Mouse (Mus musculus) MEL (cell line): ENCODE measurements around the gene Wfikkn2. TPM values are rescaled to one million over a fixed set of nuclear protein-coding genes. Genes with fewer than 3 reads are reported as not detected.

ENCODE experiments used
- DNase-seq: peaks from one replicate; pipeline ENCODE4 v3.0.0; 2011; ENCODE audit warnings: low read depth, low spot score
- H3K27ac ChIP-seq: 2 replicates; pipeline ENCODE4 v1.5.1; 2012; ENCODE audit warnings: low read depth, mild to moderate bottlenecking, control low read depth, low read length, moderate library complexity; ENCODE audit not compliant: control insufficient read depth
- H3K27me3 ChIP-seq, 2 experiments: fragments of 150-350 bp in 1 of 2; sonication (generic) in 1 of 2; 2 replicates each; pipeline ENCODE4 v1.6.1; 2012; ENCODE audit warnings: low read length in 2 of 2, mild to moderate bottlenecking in 2 of 2, improper control_type of control experiment in 1 of 2, moderate library complexity in 1 of 2; ENCODE audit not compliant: insufficient read depth in 2 of 2, control insufficient read depth in 1 of 2
- H3K36me3 ChIP-seq, 2 experiments: 2 replicates each; pipeline ENCODE4 v1.6.1; 2012 to 2014; ENCODE audit warnings: low read length in 2 of 2, improper control_type of control experiment in 1 of 2, inconsistent platforms in 1 of 2, mild to moderate bottlenecking in 1 of 2; ENCODE audit not compliant: insufficient read depth in 2 of 2, control insufficient read depth in 1 of 2
- H3K4me1 ChIP-seq, 2 experiments: fragments of 150-350 bp in 1 of 2; sonication (generic) in 1 of 2; 2 replicates each; pipeline ENCODE4 v1.6.1; 2012; ENCODE audit warnings: low read length in 2 of 2, improper control_type of control experiment in 1 of 2, mild to moderate bottlenecking in 1 of 2; ENCODE audit not compliant: insufficient read depth in 2 of 2, control insufficient read depth in 1 of 2
- H3K4me3 ChIP-seq, 2 experiments: fragments of 150-350 bp in 1 of 2; sonication (generic) in 1 of 2; 2 replicates each; pipeline ENCODE4 v1.5.1; 2012; ENCODE audit warnings: low read depth in 2 of 2, low read length in 2 of 2, mild to moderate bottlenecking in 2 of 2, moderate library complexity in 2 of 2, control low read depth in 1 of 2, improper control_type of control experiment in 1 of 2; ENCODE audit not compliant: control insufficient read depth in 1 of 2, insufficient read depth in 1 of 2
- H3K79me2 ChIP-seq: 2 replicates; pipeline ENCODE4 v1.6.1; 2012; ENCODE audit warnings: mild to moderate bottlenecking, low read length, moderate library complexity; ENCODE audit not compliant: control insufficient read depth, poor library complexity, insufficient read depth
- H3K9ac ChIP-seq: 2 replicates; pipeline ENCODE4 v1.6.1; 2012; ENCODE audit warnings: low read depth, mild to moderate bottlenecking, control low read depth, low read length, moderate library complexity; ENCODE audit not compliant: control insufficient read depth, poor library complexity, severe bottlenecking
- H3K9me3 ChIP-seq: fragments of 150-350 bp; sonication (generic); replicated peaks from 2 replicates; pipeline ENCODE4 v1.6.1; 2012; ENCODE audit warnings: mild to moderate bottlenecking, low read length, improper control_type of control experiment, moderate library complexity; ENCODE audit not compliant: insufficient read depth
- BHLHE40 ChIP-seq: IDR thresholded peaks from 2 replicates; pipeline ENCODE4 v1.6.1; 2012; ENCODE audit warnings: low read depth, mild to moderate bottlenecking, inconsistent platforms, low read length, improper control_type of control experiment, borderline replicate concordance
- CHD1 ChIP-seq: IDR thresholded peaks from 2 replicates; pipeline ENCODE4 v1.6.1; 2012; ENCODE audit warnings: low read depth, mild to moderate bottlenecking, inconsistent platforms, low read length, improper control_type of control experiment
- CTCF ChIP-seq, 3 experiments: IDR thresholded peaks in 2 of 3; conservative IDR thresholded peaks in 1 of 3; 2 replicates each; pipeline ENCODE4 v1.5.1; 2011 to 2012; ENCODE audit warnings: low read length in 3 of 3, low read depth in 2 of 3, mild to moderate bottlenecking in 2 of 3, improper control_type of control experiment in 1 of 3, inconsistent platforms in 1 of 3, mixed read lengths in 1 of 3, moderate library complexity in 1 of 3; ENCODE audit not compliant: control insufficient read depth in 1 of 3, insufficient read depth in 1 of 3, poor library complexity in 1 of 3, severe bottlenecking in 1 of 3
- ELF1 ChIP-seq: IDR thresholded peaks from 2 replicates; pipeline ENCODE4 v1.6.1; 2014; ENCODE audit warnings: low read depth, mild to moderate bottlenecking, inconsistent platforms, low read length, improper control_type of control experiment, moderate library complexity
- ETS1 ChIP-seq: IDR thresholded peaks from 2 replicates; pipeline ENCODE4 v1.6.1; 2012; ENCODE audit warnings: low read depth, mild to moderate bottlenecking, inconsistent platforms, low read length, improper control_type of control experiment, moderate library complexity
- GABPA ChIP-seq: IDR thresholded peaks from 2 replicates; pipeline ENCODE4 v1.6.1; 2012; ENCODE audit warnings: low read depth, mild to moderate bottlenecking, inconsistent platforms, low read length, improper control_type of control experiment, moderate library complexity
- GATA1 ChIP-seq: IDR thresholded peaks from 2 replicates; pipeline ENCODE4 v1.6.1; 2011; ENCODE audit warnings: low read depth, low read length, improper control_type of control experiment
- HCFC1 ChIP-seq: IDR thresholded peaks from 2 replicates; pipeline ENCODE4 v1.6.1; 2012; ENCODE audit warnings: low read depth, mild to moderate bottlenecking, inconsistent platforms, low read length, improper control_type of control experiment, moderate library complexity
- JUND ChIP-seq: IDR thresholded peaks from 2 replicates; pipeline ENCODE4 v1.6.1; 2011; ENCODE audit warnings: low read depth, mild to moderate bottlenecking, improper control_type of control experiment, low read length
- KAT2A ChIP-seq: conservative IDR thresholded peaks from 2 replicates; pipeline ENCODE4 v1.6.1; 2012; ENCODE audit warnings: low read depth, low read length, improper control_type of control experiment, inconsistent platforms
- MEF2A ChIP-seq: IDR thresholded peaks from 2 replicates; pipeline ENCODE4 v1.6.1; 2014; ENCODE audit warnings: low read depth, mild to moderate bottlenecking, inconsistent platforms, low read length, improper control_type of control experiment; ENCODE audit not compliant: poor library complexity, insufficient replicate concordance, severe bottlenecking; ENCODE audit errors: extremely low read depth
- NRF1 ChIP-seq: IDR thresholded peaks from 2 replicates; pipeline ENCODE4 v1.6.1; 2014; ENCODE audit warnings: low read depth, mild to moderate bottlenecking, inconsistent platforms, low read length, improper control_type of control experiment, moderate library complexity; ENCODE audit not compliant: poor library complexity, insufficient read depth, severe bottlenecking
- POLR2AphosphoS2 ChIP-seq: IDR thresholded peaks from 2 replicates; pipeline ENCODE4 v1.6.1; 2011; ENCODE audit warnings: low read length, improper control_type of control experiment
- POLR2AphosphoS5 ChIP-seq: IDR thresholded peaks from 2 replicates; pipeline ENCODE4 v1.6.1; 2012; ENCODE audit warnings: low read depth, borderline replicate concordance, mild to moderate bottlenecking, inconsistent platforms, low read length, moderate library complexity, mixed read lengths
- RAD21 ChIP-seq: IDR thresholded peaks from 2 replicates; pipeline ENCODE4 v1.6.1; 2011; ENCODE audit warnings: mild to moderate bottlenecking, low read depth, low read length, improper control_type of control experiment
- RCOR1 ChIP-seq: IDR thresholded peaks from 2 replicates; pipeline ENCODE4 v1.6.1; 2012; ENCODE audit warnings: low read depth, mild to moderate bottlenecking, inconsistent platforms, low read length, improper control_type of control experiment
- SIN3A ChIP-seq: IDR thresholded peaks from 2 replicates; pipeline ENCODE4 v1.6.1; 2012; ENCODE audit warnings: low read length, improper control_type of control experiment, inconsistent platforms
- SMC3 ChIP-seq: IDR thresholded peaks from 2 replicates; pipeline ENCODE4 v1.6.1; 2011; ENCODE audit warnings: low read depth, low read length, improper control_type of control experiment
- TAL1 ChIP-seq: IDR thresholded peaks from 2 replicates; pipeline ENCODE4 v1.6.1; 2012; ENCODE audit warnings: mild to moderate bottlenecking, inconsistent platforms, low read length, moderate library complexity, mixed read lengths
- UBTF ChIP-seq: IDR thresholded peaks from 2 replicates; pipeline ENCODE4 v1.6.1; 2012; ENCODE audit warnings: low read depth, mild to moderate bottlenecking, inconsistent platforms, low read length, improper control_type of control experiment, moderate library complexity, borderline replicate concordance; ENCODE audit not compliant: insufficient read depth
- USF1 ChIP-seq: IDR thresholded peaks from 2 replicates; pipeline ENCODE4 v1.6.1; 2014; ENCODE audit warnings: low read depth, mild to moderate bottlenecking, inconsistent platforms, low read length, improper control_type of control experiment, moderate library complexity
- USF2 ChIP-seq, 2 experiments: IDR thresholded peaks; 2 replicates each; pipeline ENCODE4 v1.6.1; 2011 to 2012; ENCODE audit warnings: improper control_type of control experiment in 2 of 2, low read length in 2 of 2, borderline replicate concordance in 1 of 2, inconsistent platforms in 1 of 2, low read depth in 1 of 2, mild to moderate bottlenecking in 1 of 2; ENCODE audit not compliant: insufficient read depth in 1 of 2
- ZKSCAN1 ChIP-seq: IDR thresholded peaks from 2 replicates; pipeline ENCODE4 v1.6.1; 2012; ENCODE audit warnings: low read depth, mild to moderate bottlenecking, inconsistent platforms, low read length, improper control_type of control experiment, moderate library complexity
- ZMIZ1 ChIP-seq: IDR thresholded peaks from 2 replicates; pipeline ENCODE4 v1.6.1; 2012; ENCODE audit warnings: low read depth, mild to moderate bottlenecking, inconsistent platforms, low read length, improper control_type of control experiment, moderate library complexity
- ZNF384 ChIP-seq: IDR thresholded peaks from 2 replicates; pipeline ENCODE4 v1.6.1; 2012; ENCODE audit warnings: low read depth, mild to moderate bottlenecking, inconsistent platforms, low read length, improper control_type of control experiment
- polyA plus RNA-seq, 2 experiments: library from polyadenylated mRNA; stranded (reverse) in 1 of 2; unstranded in 1 of 2; fragments of >175 nt in 1 of 2; fragments of >200 nt in 1 of 2; gene quantifications; 2 replicates each; pipeline versions ENCODE4 v1.2.1 to v1.2.4; 2012; ENCODE audit warnings: low replicate concordance in 2 of 2, low read depth in 1 of 2; ENCODE audit not compliant: insufficient read length in 2 of 2, insufficient read depth in 1 of 2, missing spikeins in 1 of 2
- total RNA-seq: library from RNA; depleted of rRNA; stranded (reverse); fragments of 300-350 nt; gene quantifications from 2 replicates; pipeline ENCODE4 v1.2.3, GENCODE M21; 2012

Gene Wfikkn2
- total and polyA plus RNA-seq, 3 experiments = not detected

GRCm38 (mm10) chr11:94246789-94247061 is 920 bp upstream of the Wfikkn2 start:
- TF ChIP-seq UBTF (no peak), ETS1 (no peak), MEF2A (no peak), KAT2A (no peak), ZMIZ1 (no peak), RCOR1 (no peak), USF2 (IDR thresholded peaks at IDR 0.05; ENCODE audit: borderline replicate concordance in 1 of 2, insufficient read depth in 1 of 2, low read depth in 1 of 2, low read length in 2 of 2) (no peak), NRF1 (no peak), USF1 (no peak), ELF1 (no peak), POLR2AphosphoS5 (no peak), GABPA (no peak), CTCF (IDR thresholded peaks at IDR 0.05 in 2 of 3, conservative IDR thresholded peaks at IDR 0.05 in 1 of 3; ENCODE audit: control insufficient read depth in 1 of 3, insufficient read depth in 1 of 3, low read depth in 2 of 3, low read length in 3 of 3, poor library complexity in 1 of 3, severe bottlenecking in 1 of 3) (no peak), GATA1 (no peak), HCFC1 (no peak), ZNF384 (no peak), JUND (no peak), SIN3A (no peak), POLR2AphosphoS2 (no peak)
- Histone ChIP-seq H3K9ac (no peak overlapping the region), H3K36me3 (no peaks in the 10 kb centered on the region), H3K9me3 (no peaks in the 10 kb centered on the region), H3K79me2 (no peaks in the 10 kb centered on the region), H3K27ac (no peak overlapping the region), H3K4me1 (no peaks in the 10 kb centered on the region), H3K27me3 (peaks cover 29 to 33% of the 10 kb centered on the region in 2 experiments), H3K4me3 (no peak overlapping the region)
- no peak for DNase-seq

DNA sequence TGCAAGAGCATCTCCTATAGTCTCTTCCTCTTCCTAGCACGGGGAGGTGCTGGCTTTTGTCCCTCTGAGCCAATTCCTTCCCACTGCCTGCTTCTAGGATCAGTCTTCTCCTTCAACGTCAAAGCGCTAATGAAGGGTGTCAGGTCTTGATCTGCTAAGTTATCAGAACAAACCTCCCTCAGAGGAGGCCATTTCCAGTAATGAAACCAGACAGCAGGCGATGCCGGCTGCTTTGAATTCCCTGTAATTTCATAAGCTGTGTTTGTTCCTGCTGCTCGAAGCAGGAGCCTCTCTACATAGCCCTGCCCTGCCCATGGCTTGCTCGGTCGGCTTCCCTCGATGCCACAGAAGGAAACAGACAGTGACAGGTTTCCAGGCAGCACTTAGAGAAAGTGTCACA is 1.4 kb downstream of the Wfikkn2 start:
- no peak overlapping the region for H3K4me3 ChIP-seq
- no peaks in the 10 kb centered on the region for H3K9me3 ChIP-seq
- H3K27ac ChIP-seq = no peak overlapping the region
- H3K9ac ChIP-seq = no peak overlapping the region
- no peaks in the 10 kb centered on the region for H3K4me1 ChIP-seq
- no peaks in the 10 kb centered on the region for H3K79me2 ChIP-seq
- no peak for DNase-seq
- no peaks in the 10 kb centered on the region for H3K36me3 ChIP-seq
- TF ChIP-seq CHD1 (no peak), TAL1 (no peak), BHLHE40 (no peak), RAD21 (no peak), HCFC1 (no peak), JUND (no peak), USF1 (no peak), UBTF (no peak), POLR2AphosphoS5 (no peak), GATA1 (no peak), SMC3 (no peak), ZMIZ1 (no peak), NRF1 (no peak), ZKSCAN1 (no peak)
- TF ChIP-seq, all 39 proteins: peak for 0
- peaks cover 24 to 29% of the 10 kb centered on the region in 2 experiments for H3K27me3 ChIP-seq
